Mouse (Mus musculus) bone marrow macrophage, adult 2 months (primary cell): ENCODE results near the gene Sowaha. TPM values are rescaled to one million over a fixed set of nuclear protein-coding genes. Genes with fewer than 3 reads are reported as not detected.

Source experiments
- H3K27ac ChIP-seq: 2 replicates; pipeline ENCODE4 v1.5.1; 2012; ENCODE audit warnings: low read depth, low read length; ENCODE audit not compliant: insufficient read depth
- H3K4me1 ChIP-seq: 2 replicates; pipeline ENCODE4 v1.6.1; 2012; ENCODE audit warnings: low read length; ENCODE audit not compliant: control insufficient read depth, insufficient read depth
- H3K4me3 ChIP-seq: 2 replicates; pipeline ENCODE4 v1.5.1; 2012; ENCODE audit warnings: mild to moderate bottlenecking, low read length, moderate library complexity; ENCODE audit not compliant: insufficient read depth
- CTCF ChIP-seq: IDR thresholded peaks from 2 replicates; pipeline ENCODE4 v1.5.1; 2012; ENCODE audit warnings: low read depth, mild to moderate bottlenecking, low read length, moderate library complexity
- POLR2A ChIP-seq: IDR thresholded peaks from 2 replicates; pipeline ENCODE4 v1.6.1; 2012; ENCODE audit warnings: mild to moderate bottlenecking, low read depth, low read length, borderline replicate concordance
- polyA plus RNA-seq: library from polyadenylated mRNA; stranded (reverse); fragments of >200 nt; gene quantifications from 2 replicates; pipeline ENCODE4 v1.2.4, GENCODE M21; 2012; ENCODE audit not compliant: missing spikeins, insufficient read depth, insufficient read length

Gene Sowaha
- polyA plus RNA-seq, 1 experiment: not detected

GRCm38 (mm10) chr11:53507098-53507805 lies 27.2 kb upstream of the Sowaha start:
- TF ChIP-seq POLR2A: no peak
- no peak for TF ChIP-seq CTCF
- H3K27ac ChIP-seq: no peak overlapping the region
- H3K4me3 ChIP-seq: no peak overlapping the region
- peaks cover 38% of the 10 kb centered on the region for H3K4me1 ChIP-seq

DNA sequence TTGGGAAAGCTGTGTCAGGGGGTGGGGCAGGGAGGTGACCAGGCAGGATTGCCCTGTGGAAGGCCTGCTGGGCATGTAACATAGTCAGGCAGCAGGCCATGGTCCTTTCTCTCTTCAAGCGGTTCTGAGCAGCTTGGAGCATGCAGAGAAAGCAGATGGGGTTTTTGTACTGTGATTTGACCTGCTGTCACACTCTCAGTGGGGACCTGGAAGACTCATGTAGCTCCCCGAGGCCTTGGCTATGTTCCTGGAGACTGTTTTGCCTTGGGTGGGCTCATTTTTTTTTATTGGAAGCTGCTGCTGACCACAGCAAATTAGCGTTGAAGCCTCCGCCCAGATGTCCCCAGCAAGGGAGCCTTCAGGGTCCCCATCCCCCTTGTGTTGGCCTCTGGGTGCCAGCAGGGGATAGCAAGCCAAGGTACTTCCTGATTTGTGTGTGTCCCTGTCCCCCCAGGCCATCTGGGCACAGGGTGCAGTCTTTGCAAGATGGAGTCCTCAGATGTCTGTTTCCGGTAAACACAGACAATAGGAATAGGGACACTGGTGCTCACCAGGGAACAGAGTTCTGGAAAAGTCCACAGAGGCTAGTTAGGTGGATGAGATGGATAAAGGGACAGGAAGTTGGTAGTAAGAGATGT lies 25.1 kb upstream of the Sowaha start:
- Histone ChIP-seq H3K27ac (no peak overlapping the region), H3K4me3 (no peak overlapping the region), H3K4me1 (peaks cover 44% of the 10 kb centered on the region)
- TF ChIP-seq CTCF (no peak), POLR2A (no peak)

DNA sequence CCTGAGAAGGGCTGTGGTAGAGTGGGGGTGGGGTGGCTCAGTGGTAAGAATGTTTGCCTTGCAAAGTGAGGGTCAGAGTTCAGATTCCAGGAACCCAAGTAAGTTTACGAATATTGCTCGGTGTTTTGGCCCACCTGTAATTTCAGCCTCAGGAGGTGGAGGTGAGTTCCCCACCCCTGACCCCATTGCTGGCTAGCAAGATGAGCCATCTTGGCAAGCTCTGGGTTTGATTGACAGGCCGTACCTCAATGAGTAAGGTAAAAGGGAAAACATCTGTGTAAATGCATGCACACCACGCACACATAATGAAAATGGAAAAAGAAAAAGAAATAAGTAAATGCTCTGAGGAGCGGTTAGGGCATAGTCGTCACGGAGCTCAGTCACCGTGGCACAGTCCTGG lies 24.3 kb upstream of the Sowaha start:
- H3K4me1 ChIP-seq: peaks cover 44% of the 10 kb centered on the region
- H3K27ac ChIP-seq: no peak overlapping the region
- H3K4me3 ChIP-seq: no peak overlapping the region
- TF ChIP-seq CTCF: no peak
- TF ChIP-seq POLR2A: no peak

DNA sequence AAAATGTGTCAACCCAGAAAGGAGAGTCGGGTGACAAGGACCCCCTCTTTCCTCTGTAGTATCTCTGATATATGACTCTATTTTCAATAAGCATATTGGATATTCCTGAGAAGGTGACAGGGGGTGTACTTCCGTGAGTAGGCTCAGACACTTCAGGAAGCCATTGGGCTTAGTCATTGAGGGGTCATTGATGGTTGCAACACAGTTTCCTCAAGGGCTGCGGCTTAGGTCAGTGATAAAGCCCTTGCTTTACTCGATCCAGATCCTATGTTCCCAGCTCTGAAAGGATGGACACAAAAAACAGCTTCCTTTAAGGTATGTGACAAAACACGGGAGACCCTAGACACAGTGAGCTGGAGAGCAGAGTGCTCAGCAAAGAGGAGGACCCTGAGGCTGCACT lies 23.7 kb upstream of the Sowaha start:
- TF ChIP-seq POLR2A (no peak), CTCF (no peak)
- Histone ChIP-seq H3K4me1 (peaks cover 44% of the 10 kb centered on the region), H3K4me3 (no peak overlapping the region), H3K27ac (no peak overlapping the region)

- Histone ChIP-seq H3K4me3 (no peak overlapping the region), H3K27ac (no peak overlapping the region), H3K4me1 (peaks cover 31% of the 10 kb centered on the region)
- no peak for TF ChIP-seq POLR2A
- TF ChIP-seq CTCF: no peak
Measured at GRCm38 (mm10) chr11:53502039-53502765, 22.1 kb upstream of the Sowaha start.

GRCm38 (mm10) chr11:53500569-53500968 lies 20.5 kb upstream of the Sowaha start:
- TF ChIP-seq CTCF (no peak), POLR2A (no peak)
- H3K4me1 ChIP-seq: peaks cover 38% of the 10 kb centered on the region
- no peak overlapping the region for H3K4me3 ChIP-seq
- H3K27ac ChIP-seq: no peak overlapping the region

DNA sequence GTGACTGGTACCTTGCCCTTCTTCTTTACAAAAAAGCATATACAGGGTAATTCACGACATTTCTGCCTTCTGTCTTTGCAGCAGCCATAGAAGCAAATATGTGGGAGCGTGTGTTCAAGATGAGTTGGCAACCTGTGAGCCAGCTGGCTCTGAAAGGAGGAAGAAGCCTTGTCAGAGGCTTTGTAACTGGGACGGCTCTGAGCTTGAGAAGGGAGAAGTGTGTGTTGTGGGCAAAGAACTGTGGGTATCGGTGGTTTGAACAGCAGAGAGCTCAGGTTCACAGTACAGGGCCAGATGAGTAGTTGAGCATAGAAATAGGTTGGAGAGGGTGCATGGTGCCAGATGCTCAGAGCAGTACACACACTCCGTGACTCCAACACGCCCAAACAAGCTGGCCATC lies 16.9 kb upstream of the Sowaha start:
- no peak overlapping the region for H3K4me3 ChIP-seq
- TF ChIP-seq POLR2A (no peak), CTCF (no peak)
- H3K27ac ChIP-seq: no peak overlapping the region
- peaks cover 41% of the 10 kb centered on the region for H3K4me1 ChIP-seq

GRCm38 (mm10) chr11:53495417-53495816 lies 15.3 kb upstream of the Sowaha start:
- Histone ChIP-seq H3K27ac (no peak overlapping the region), H3K4me3 (no peak overlapping the region), H3K4me1 (peaks cover 44% of the 10 kb centered on the region)
- TF ChIP-seq CTCF (no peak), POLR2A (no peak)

- peaks cover 44% of the 10 kb centered on the region for H3K4me1 ChIP-seq
- no peak overlapping the region for H3K4me3 ChIP-seq
- TF ChIP-seq POLR2A: no peak
- TF ChIP-seq CTCF: no peak
- no peak overlapping the region for H3K27ac ChIP-seq
Measured at GRCm38 (mm10) chr11:53493243-53493955, 13.3 kb upstream of the Sowaha start.

DNA sequence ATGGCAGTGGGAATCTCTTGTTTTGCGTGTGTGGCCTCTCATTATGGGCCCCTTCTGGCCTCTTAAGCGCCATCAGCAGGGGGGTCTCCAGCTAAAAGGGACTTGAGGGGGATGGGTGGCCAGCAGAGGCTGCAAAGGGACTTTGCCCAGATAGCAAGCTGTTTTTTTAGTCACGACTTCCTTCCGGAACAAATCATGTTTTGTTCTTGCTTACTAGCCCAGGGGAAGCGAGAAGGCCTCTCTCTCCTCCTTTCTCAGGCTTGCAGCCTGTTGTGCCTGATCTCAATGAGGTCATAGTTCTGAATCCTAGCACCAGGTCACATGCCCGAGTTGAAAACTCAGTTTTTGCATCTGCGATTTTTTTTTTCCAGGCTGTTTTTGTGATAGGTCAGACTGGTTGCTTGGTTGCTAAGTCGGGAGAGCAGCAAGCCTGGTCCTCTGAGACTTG lies 11.9 kb upstream of the Sowaha start:
- H3K27ac ChIP-seq: peak overlapping the region; percentile 84

More for the DNA sequence above, 11.9 kb upstream of the Sowaha start:
- H3K4me1 ChIP-seq: peaks cover 51% of the 10 kb centered on the region
- TF ChIP-seq POLR2A (no peak), CTCF (no peak)
- H3K4me3 ChIP-seq: no peak overlapping the region
